Mouse (Mus musculus) c-Kit-positive CD71-negative TER-119-negative erythroid progenitor cells, embryonic 14.5 days (primary cell): ENCODE measurements around the gene Cdh23.

Experiments
- DNase-seq: peaks from one replicate; pipeline ENCODE4 v3.0.0-alpha.2; 2013; ENCODE audit warnings: low read depth

Gene Cdh23

GRCm38 (mm10) chr10:60256088-60256487 is 440.2 kb downstream of the Cdh23 start:
- no peak for DNase-seq
